Mouse (Mus musculus): Measurements from ENCODE around the gene Tmem132d.
"Not testable (repeated sequence)": the region's sequence is repeated elsewhere in the genome, so short reads cannot be mapped to it uniquely, and the experiment has no call there.

Gene Tmem132d

DNA sequence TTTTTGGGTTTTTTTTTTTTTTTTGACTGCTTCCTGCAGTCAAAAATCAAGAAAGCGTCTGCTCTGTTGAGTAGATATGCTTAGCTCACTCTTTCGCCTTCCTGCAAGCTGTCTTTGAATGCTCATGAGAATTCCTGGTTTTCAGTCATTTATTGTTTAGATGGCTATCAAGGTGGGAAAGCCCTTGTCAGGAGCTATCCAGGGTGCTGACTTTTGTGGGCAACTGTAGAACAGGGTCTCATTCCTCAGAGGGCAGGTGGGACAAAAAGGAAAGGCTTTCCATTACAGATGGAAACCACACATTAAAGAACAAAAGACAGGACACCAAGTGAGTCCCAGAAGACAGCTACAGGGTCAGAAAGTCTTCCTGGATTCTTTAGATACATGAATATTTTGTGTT, 360.3 kb downstream of the Tmem132d start:
- DNase-seq: no peak

DNA sequence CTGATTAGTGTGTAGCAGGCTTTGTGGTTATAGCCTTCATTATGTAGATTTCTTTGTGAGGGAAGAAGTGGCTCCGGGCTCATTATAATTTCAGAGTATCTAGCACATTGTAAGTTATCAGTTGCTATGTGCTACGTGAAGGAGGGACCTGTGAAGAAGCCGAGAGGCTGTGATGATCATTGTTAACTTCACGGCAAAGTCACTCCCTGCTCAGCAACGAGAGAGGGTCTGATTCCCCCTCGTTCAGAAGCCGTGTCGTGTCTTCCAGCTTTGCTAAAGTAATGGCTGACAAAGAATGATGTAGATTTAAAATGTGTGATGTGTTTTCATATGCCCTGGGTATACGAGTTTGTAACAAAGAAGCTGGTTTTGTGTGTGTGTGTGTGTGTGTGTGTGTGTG, 391.1 kb downstream of the Tmem132d start:
- DNase-seq: no peak

DNA sequence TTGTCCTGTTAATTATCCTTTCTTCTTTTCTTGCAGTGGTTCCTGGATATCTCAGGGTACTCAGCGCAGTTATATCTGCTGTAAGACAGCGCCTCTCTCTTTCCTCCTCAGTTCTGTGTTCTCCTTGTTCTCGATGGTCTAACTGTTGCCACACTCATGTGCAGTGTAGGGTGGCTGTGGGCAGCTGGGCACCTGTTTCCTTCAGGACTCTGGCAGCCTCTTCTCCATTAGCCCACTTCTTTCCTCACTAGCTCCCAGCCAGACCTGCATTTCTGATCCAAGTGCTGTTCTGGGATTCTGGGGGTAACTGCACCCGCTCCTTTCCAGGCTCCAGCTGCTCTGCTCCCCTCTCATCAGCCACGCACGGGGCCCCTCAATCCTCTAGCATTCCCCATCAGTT, 392.8 kb downstream of the Tmem132d start:
- DNase-seq: no peak

DNA sequence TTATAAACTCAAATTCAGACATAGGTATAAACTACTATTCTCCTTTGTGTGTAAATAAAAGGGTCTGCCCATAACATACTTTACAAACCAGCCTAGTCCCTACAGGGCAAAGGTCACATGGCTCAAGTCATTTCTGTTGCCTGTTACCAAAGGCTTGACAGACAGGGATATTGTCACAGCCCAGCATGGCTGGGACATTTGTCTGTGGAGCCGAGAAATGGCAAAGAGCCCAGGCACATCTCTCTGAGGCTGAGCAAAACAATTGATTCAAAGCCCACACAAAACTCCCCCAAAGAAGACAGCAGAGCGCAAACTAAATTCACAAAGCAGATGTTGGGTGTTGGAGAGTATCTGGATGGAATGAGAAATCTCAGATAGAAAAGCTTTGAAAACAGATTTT, 405.8 kb downstream of the Tmem132d start:
- DNase-seq: no peak

DNA sequence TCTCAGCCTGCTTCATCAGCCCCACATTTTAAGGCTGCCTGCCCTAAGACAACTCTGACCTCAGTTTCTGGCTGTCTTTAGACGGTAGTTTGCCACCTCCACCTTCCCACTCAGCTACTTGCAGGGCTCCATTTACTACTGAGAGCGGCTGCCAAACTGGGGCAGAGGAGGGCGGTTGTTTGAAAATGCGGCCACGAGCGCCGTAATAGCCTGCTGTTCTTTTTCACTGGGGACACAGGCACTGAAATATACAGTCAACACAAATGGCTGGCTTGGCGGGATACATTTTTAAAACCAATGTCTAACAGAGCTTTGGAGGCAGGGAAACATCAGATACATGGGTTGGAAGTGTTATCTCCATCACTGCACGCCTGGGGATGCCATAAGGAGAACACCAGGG, 428.2 kb downstream of the Tmem132d start:
- no peak for DNase-seq

DNA sequence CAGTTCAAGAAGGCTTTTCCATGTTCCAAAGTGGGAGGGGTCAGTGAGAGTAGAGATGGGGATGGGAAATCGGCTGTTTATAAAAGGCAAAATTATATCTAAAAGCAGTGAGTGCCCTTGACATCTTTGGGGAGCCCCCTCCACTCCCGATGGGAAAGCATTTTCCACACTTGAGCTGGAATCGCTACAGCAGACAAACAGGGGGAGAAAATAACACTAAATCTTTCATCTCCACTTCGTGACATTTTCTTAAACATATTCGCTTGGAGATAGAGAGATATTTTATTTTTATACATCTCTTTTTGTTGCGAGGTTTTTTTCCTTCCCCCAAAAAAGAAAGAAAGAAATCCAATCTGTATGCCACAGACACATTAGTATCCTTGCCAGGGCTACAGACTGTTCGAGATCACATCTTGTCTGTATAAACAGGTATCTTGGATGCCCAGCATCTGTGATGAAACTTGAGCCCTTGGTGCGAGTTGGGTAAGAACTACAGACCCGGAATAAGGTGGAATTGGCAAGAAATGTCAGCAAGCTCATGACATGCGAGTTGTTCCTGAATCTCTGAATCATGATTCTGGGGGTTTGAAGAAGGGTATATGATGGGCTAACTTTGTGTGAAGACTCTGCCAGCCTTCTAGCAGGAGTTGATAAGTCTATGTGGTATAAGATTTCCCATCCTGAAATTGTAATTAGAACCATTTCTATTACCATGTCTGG, 436.2 kb downstream of the Tmem132d start:
- no peak for DNase-seq

DNA sequence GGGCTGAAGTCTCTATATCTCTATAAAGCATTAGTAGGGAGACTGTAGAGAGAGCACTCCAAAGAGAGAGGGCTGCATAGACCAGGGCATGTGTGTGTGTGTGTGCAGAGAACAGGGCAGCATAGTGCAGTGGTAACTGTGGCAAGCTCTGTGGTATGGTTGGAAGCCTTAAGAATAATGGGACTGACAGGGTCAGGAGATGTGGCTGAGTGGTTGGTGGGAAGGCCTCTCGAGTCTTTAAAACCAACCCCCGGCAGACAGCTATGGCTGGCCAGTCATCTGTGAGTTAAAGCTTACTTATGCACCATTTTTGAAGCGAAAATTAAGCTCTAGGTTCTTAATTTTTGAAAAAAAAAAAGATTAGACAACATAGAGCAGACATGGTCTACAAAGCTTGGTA, 439.4 kb downstream of the Tmem132d start:
- DNase-seq: no peak

DNA sequence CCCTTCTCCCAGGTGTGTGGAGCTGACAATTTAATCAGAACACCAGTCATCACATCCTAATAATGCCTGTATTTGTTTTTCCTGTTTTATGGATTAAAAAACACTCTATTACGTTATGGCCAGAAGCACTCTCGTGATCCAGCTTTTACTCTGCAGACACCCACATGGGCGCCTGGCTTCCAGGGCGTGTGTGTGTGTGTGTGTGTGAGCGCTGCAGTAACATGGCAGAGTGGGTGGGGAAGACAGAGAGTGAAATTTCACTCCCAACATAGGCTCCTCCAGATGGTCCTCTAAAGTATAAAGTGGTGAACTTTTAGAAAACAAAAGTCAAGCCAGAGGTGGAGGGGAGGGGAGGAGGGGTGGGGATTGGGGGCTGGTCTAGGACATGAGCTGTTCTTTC, 442.1 kb downstream of the Tmem132d start:
- DNase-seq: no peak

DNA sequence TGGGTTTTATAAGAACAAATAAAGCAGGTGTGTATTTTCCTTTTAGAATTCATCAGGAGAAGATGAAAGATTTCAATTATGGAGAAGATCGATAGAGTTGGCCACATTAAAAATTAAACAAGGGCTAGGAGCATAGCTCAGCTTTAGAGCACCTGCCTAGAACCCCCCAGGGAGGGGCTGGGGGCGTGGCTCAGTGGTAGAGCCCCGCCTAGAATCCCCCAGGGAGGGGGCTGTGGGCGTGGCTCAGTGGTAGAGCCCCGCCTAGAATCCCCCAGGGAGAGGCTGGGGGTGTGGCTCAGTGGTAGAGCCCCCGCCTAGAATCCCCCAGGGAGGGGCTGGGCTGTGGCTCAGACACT, 452.9 kb downstream of the Tmem132d start:
- DNase-seq: not testable (repeated sequence)

DNA sequence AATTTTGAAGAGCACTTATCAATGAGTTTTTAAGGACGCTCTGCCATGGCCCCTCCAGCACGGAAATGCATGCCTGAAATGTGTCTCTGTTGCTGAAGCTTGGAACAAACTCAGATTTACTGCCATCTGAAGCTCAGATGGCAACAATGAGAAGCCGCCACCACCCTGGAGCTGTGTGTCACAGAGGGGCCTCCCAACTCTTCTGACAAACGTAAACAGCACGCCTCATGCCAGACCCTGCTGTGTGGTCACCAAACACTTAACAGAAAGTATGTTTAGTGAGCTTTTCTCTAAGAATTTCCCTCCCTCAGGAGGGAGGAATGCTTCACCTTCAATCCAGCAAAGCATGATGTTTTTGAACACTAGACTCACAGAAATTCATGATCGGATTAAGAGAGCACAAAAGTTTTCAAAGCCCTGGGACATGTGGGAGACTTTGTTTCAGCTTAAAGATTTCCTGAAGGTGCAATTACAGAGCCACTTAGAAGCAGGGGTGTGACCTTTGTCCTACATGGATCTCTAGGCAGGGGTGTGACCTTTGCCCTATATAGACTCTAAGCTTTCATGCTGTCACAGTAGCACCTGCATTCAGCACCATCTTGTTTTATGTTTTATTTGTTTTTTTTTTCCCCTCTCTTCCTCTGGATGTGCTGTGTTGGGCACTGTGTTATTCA, 453.4 kb downstream of the Tmem132d start:
- no peak for DNase-seq

DNA sequence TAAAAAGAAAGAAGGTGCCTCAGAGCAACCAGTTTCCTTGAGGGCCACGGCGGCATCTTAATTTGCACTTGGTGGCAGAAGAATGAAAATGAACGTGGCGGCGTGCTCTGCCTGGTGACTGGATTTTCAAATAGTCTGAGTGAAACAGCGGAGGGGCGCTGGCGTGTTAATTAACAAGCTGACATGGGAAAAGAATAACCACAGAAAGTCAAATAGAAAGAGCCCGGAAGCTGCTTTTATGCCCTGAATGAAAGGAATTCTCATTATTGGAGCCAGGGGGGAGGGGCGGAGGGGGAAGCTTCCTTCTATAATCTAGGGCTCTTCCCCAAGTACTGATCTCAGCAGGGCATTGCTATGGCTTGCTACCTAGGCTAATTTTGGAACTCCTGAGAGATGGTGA, 456.2 kb downstream of the Tmem132d start:
- DNase-seq: no peak

DNA sequence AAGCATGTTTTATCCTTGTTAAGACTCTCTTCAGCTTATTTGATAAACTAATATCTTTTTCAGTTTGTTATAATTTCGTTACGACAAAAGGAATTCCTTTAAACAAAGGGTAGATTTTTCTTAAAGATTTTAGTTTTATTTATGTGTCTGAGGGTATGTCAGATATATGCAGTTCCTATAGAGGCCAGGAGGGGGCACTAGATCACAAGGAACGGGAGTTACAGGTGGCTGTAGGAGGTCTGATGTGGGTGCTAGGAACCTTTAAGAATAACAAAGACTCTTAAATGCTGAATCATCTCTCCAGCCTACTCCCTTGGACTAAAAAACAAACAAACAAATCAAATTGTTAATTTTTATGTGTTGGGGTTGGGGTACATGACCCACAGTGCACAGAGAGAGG, 467.2 kb downstream of the Tmem132d start:
- DNase-seq: no peak

DNA sequence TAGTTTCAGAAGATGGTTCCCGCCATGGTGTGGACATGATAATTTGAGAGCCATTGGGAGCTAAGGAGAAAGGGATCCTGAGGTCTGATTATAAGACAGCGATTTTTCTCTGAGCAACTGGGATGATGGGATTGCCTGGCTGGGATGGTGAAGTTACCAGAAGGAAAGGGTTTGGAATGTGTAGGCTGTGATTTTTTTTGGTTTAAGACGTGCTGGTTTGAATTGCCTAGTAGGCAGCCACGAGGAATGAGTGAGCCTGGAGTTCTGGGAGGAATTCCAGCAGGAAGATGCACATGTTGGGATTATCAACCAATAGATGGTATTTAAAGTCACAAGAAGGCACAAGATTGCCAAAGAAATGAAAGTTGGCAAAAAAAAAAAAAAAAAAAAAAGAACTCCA, 470.2 kb downstream of the Tmem132d start:
- no peak for DNase-seq

DNA sequence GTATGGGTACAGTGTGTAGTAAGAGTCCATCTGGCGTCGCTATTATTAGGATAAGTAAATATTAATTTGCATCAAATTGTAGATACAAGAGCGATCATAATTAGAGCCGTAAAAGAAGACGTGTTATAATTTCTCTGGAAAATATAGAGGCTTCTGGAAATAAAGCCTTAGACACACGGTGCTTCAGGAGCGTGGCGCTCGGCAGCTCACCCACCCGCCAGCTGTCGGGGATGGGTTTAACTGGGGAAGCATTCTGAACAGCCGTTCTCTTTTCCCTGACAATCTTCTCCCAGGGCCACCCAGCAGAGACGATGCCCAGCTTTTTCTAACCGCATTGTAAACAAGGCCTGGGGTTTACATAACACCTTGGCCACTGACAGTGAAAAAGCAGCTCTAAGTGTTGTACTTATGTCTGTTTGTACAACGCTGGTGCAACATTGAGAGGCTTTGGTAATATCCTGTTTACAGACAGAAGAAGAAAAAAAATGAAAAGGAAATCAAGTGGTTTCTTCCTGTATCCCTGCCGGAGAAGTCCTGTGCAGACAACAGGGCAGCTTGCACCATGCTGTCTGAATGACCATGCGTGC, 476.3 kb downstream of the Tmem132d start:
- no peak for DNase-seq

DNA sequence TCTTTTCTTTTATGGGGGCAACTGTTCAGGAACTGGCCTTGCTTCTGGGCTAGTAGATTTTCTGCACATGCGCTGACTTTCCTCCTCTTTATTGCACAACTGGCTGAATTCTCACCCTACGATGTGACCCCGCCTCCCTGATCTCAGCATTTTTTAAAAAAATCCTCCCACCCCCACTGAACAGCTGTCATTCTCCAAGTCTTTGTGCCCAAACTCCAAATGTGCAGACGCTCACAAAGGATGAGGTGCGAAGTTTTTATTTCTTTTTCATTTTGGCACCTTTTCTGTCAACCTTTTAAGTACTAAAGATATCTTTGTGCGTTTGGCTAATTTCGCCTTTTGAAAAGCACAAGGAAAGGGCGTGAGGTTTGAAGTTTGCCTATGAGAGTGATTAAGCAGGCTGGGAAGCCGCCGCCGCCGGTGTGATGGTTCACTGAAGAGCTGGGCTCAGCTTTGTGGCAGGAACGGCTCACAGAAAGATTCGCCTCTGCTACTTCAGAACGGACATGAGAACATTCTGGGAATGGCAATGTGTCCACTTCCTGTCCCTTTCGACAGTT, 478.6 kb downstream of the Tmem132d start:
- no peak for DNase-seq

DNA sequence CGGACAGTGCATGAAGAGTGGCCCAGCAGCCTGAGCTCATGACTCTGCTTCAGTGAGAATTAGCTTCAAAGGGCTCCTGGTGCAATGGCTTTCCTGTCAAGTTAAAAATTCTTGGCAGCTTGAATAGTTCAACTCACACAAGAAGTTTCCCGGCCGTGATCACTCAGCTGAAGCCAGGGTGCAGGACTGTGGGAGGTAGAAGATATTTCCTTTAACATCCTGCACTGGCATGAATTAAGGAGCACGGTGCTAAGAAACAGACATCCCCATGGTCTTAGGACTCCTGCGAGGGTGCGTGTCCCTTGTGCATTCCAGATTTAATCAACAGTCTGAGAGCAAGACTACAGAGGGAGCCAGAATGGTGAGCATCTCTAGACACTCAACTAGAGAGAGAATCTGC, 480.1 kb downstream of the Tmem132d start:
- no peak for DNase-seq

DNA sequence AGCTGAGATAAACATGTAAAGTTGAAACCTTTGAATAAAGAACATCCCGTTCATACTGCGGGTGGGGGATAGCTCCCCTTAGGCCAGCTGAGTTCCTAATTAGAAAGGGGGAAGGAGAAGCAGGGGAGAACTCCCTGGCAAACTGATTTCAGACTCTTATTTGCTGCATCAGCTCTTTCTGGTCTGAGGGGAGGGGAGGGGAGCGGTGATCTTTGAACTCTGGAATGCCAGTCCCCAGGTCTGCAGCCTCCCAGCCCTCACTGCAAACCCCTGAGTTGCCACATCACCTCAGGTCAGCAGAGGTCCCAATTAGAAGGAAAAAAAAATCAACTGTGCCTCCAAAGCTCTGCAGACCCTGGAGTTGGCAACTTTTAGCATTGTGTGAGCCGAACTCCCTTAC, 482.3 kb downstream of the Tmem132d start:
- peak; percentile 20 to 49 for DNase-seq

DNA sequence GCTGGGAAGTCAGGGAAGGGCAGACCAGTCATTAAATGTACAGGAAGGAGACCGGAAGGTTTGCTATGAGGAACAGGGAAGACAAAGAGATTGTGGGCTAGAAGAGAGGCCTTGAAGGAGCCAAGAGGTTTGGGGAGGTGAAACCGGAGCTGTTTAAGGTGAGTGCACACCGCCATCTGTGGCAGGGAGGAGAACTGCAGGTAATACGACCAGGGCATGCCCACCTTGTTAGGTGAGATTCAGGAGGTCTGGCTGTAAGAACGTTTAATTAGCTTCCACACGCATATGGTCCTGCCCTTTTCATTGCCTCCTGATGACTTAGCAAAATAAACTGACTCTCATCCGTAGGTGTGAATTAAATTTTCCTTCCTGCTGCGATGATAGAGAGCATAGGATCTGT, 485.6 kb downstream of the Tmem132d start:
- DNase-seq: peak in 1 of 2 experiments; percentile 25

DNA sequence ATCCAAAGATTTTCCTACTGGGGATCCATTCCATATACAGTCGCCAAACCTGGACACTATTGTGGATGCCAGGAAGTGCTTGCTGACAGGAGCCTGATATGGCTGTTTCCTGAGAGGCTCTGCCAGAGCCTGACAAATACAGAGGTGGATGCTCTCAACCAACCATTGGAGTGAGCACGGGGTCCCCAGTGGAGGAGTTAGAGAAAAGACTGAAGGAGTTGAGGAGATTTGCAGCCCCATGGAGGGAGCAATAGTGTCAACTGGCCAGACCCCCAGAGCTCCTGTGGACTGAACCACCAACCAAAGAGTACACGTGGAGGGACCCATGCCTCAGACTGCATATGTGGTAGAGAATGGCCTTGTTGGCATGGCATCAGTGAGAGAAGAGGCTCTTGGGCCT, 490.7 kb downstream of the Tmem132d start:
- DNase-seq: not testable (repeated sequence)

DNA sequence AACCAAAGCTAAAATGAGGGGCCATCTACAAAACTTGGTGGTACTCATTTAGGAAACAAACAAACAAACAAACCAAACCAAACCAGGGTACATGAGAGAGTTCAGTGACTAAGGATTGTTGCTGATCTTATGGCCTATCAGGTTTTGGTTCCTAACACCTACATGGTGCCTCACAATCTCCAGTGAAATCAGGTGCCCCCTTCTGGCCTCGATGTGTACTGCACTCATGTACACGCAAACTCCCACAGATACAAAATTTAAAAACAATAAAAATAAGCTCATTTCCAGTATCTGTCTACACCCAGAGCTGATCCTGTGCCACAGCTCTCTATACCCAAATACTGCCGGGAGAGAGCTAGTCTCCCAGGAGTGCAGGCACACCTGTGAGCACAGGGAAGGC, 495.0 kb downstream of the Tmem132d start:
- DNase-seq: peak in 1 of 2 experiments; percentile 33

DNA sequence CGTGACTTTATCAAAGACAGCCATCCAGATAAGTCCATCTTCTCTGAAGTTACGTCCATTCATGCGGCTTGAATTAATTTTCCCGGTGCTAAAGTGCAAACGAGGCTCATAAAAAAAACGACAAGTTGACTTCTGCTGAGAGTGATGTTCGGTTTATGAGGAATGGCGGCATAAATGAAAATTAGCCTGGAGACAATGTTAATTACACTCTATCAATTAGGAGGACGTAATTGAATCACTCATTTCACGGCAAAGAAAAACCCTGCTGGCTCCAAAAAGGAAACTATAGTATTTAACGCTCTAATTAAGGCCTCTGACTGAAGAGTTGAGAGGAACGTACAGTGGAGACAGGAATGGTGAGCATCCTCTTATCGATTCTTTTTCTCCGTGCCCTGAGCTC, 503.2 kb downstream of the Tmem132d start:
- no peak for DNase-seq

DNA sequence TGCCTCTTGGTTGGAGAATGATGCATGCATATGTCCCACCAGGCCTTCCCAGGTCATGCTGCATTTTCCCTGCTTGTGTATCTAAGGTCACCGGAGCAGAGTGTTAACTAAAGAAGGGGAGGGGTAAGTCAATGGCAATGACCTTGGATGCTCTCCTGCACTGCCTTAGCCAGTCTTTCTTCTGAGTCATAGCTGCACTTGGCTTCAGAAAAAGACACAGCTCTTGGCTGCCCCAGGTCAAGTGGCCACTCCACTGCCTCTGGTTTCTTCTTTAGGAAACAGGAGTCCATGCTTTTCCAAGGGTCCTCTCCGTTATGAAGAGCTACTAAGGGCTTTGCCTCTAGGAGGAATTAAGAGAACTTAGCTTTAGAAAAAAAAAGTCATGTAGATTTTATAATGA, 506.2 kb downstream of the Tmem132d start:
- no peak for DNase-seq

DNA sequence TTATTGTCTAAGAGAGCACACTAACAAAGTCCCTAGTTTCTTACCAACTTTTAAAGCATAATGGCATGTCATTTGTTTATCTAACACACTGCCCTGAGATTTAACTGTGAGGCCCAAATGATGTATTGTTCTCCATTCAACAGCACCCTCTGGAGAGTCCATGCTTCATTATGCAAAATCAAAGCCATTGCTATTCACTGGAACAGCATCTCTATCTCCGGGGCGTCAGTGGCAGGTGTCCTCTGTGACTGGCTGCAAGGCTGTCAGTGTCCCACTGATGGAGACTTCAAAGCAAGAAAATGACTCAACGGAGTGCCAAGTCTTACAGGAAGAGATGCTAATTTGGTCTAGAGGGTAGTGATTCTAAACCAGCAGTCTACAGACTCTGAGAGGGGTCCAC, 508.8 kb downstream of the Tmem132d start:
- no peak for DNase-seq

DNA sequence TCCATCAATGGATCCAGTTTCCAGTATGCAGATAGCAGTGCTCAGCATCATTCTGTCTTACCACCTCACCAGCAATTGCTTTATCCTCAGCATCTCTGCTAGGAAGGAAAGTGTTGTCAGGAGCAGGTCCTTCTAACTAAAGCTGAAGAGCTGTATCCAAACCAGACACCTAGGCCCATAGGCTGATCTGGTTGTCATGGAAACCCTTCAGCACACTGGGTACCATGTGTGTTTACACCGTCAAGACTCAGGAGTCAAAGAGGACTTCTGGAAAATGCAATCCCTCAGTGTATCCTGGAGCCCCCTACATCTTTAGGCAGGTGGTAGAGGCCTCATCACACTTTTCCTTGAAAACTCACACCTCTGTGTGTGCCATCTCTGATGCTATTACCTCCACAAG, 513.7 kb downstream of the Tmem132d start:
- no peak for DNase-seq

Data from kidney, postnatal 25 days (tissue).